28 mouse cellular contexts compared by ENCODE assay signal in the genomic region with DNA sequence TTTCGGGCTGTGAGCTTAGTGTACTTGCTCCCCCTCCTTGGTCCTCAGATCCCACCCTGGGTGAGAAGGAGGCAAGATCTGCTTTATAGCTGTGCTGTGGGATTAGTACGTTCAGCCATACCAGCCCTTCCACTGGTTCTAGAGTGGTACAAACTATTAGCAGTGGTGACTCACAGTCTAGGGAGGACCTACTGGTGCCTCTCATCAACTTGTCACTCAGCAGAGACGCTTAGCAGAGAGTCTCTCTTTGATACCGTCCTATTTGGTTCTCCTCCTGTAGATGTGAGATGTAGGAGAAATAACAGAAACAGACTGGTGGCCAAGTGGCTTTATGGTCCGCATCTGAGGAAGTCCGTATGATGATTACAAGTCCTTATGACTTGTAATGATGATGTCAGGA. TPM values are rescaled to one million over a fixed set of nuclear protein-coding genes. Genes with fewer than 3 reads are reported as not detected.
"Had no signal": no experiment of that assay in that cellular context is flagged by ENCODE, and none has a peak within 500 bp of the region (broad histone marks: within the 10 kb centered on the region; RNA-seq: fewer than 3 reads in every experiment).

No protein-coding gene starts in this region.

- DNase-seq: lung, adult 18-20 months; lung, embryonic 14.5 days; lung, postnatal 10 days; lung, postnatal 4 days; retina, postnatal 1 day; right cerebral cortex, adult 18-20 months; right cerebral cortex, postnatal 25 days; right cerebral cortex, postnatal 4 days; spleen, adult 18-20 months; thymus, adult 18-20 months; thymus, postnatal 14 days; thymus, postnatal 36 days had no signal

- H3K27me3 ChIP-seq: midbrain, embryonic 15.5 days; neural tube, embryonic 12.5 days had no signal

- H3K4me2 ChIP-seq: lung, embryonic 14.5 days; midbrain, embryonic 12.5 days; midbrain, embryonic 15.5 days; neural tube, embryonic 12.5 days had no signal

- H3K27ac ChIP-seq: midbrain, embryonic 10.5 days; midbrain, embryonic 12.5 days; midbrain, embryonic 15.5 days; neural tube, embryonic 12.5 days had no signal

- H3K4me1 ChIP-seq: midbrain, embryonic 12.5 days; midbrain, embryonic 15.5 days; neural tube, embryonic 12.5 days had no signal

- H3K9ac ChIP-seq: lung, embryonic 14.5 days; midbrain, embryonic 12.5 days; midbrain, embryonic 15.5 days; neural tube, embryonic 12.5 days had no signal

- ATAC-seq: midbrain, embryonic 15.5 days had no signal

- H3K4me3 ChIP-seq: midbrain, embryonic 10.5 days; midbrain, embryonic 12.5 days; midbrain, embryonic 15.5 days; neural tube, embryonic 12.5 days had no signal

- H3K9me3 ChIP-seq: midbrain, embryonic 10.5 days; midbrain, embryonic 12.5 days; midbrain, embryonic 15.5 days; neural tube, embryonic 12.5 days had no signal

- H3K36me3 ChIP-seq: midbrain, embryonic 10.5 days; midbrain, embryonic 12.5 days; midbrain, embryonic 15.5 days; neural tube, embryonic 12.5 days had no signal

RNA-seq across cellular contexts. Expression of gene 1700024P04Rik, which starts 57.7 kb away (rescaled TPM):
- total RNA-seq: megakaryocyte, adult 5-6 weeks; megakaryocyte-erythroid progenitor cell, adult 5-6 weeks; midbrain, postnatal 0 days; monocyte, adult 5-6 weeks; neutrophil, adult 5-6 weeks had no signal
- polyA plus RNA-seq: liver, embryonic 16.5 days; lung, embryonic 14.5 days; lung, embryonic 16.5 days; midbrain, embryonic 10.5 days; midbrain, embryonic 12.5 days; midbrain, embryonic 15.5 days; midbrain, postnatal 0 days; neural tube, embryonic 12.5 days; neural tube, embryonic 14.5 days; small intestine, adult 2 months; stomach, embryonic 14.5 days; stomach, embryonic 16.5 days; thymus, postnatal 0 days had no signal
